Mouse (Mus musculus): ENCODE results near the gene Ttll12.

The Ttll12 gene

DNA sequence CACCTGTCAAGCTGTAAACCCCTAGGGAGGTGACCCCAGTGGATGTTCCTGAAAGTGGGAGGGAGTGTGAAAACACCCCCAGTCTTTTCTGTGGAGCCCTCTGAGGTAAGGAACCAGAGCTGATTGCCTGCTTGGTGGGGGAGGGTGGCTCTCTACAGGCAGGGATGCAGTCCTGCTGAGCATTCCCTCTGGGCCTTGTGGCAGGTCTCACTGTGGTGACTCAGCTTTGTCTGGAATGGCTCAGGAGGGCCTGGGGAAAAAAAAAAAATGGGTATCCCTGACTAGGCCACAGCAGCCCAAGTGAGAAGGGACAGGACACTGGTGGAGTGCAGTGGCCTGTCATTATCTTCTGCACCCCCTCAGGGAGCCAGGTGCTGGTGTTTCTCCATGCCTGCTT lies 1.8 kb downstream of the Ttll12 start:
- no peak for DNase-seq (ENCODE audit: low spot score)

DNA sequence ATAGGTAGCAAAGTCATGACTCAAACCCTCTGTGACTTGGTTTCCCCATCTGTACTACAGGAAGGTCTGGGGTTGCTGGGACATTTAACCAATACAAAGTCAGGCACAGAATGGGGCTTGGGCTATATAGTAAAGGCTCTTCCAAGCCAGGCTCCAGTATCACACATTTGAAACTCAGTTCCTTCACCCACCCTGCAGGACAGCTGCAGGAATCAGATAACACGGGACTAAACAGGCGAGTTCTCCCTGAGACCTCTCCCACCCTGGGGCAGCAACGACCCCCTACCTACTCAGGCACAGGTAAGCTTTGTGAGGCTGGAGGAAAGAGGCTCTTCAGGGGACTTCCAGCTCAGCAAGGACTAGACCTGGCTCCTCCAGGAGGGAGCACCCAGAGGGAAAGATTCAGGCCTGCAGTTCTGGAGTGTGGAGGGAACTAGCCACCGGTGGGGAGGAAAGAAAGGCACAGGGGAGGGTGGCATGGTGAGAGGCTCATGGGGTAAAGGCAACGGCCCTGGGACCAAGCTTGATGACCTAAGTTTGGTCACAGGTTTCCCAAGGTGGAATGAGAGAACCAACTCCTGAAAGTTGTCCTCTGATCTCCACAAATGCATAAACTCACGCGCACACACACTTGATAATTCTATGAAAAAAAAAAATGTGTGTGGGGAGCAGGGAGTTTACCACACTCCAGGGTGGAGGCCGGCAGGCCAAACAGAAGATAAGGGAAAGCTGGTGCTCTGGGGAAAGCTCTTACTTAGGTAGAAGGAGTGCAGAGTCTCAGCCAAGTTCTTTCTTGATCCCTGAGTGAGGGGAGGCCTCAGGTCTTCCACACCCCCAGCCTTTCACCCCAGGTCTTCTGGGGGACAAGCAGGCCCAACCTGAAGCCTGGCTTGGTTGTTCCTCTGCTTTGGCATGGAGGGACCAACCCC lies 2.4 kb downstream of the Ttll12 start:
- DNase-seq (ENCODE audit: low spot score) = no peak

DNA sequence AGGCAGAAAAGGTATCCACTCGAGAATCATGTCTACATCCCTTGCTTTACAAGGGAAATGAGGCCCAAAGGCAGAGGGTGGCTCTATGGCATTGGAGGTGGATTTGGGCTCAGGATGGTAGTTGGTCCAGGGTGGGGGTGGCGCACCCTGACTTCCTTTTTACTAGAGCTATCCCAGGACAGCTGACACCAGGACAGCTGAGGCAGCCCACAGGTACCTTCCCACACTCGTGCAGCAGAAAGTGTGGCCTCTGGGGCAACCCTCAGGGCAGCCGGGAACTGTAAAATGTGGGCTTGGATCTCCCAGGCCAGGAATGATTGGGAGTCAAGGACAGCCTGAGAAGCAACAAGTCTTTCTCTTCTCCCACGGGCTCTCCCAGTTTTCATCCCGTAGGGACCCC lies 3.2 kb downstream of the Ttll12 start:
- no peak for DNase-seq (ENCODE audit: low spot score)

DNA sequence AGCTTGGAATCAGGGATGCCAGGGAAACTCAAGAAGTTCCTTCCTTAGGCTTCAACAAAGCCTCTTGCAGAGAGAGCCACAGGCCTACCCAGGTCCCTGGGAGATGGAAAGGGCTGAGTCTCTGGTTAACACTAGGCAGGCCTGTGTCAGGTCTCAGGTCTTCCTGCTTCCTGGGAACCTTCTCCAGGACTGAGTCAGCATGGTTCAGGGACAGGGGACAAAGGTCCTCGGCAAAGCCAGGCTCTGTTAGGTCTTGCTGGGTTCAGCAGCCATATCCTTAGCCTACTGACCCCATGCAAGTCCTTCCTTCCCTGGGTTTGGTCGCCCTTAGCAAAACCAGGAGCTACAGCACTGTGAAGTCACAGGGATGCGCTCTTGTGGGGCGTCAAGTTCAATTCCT lies 4.1 kb downstream of the Ttll12 start:
- DNase-seq (ENCODE audit: low spot score) = no peak

DNA sequence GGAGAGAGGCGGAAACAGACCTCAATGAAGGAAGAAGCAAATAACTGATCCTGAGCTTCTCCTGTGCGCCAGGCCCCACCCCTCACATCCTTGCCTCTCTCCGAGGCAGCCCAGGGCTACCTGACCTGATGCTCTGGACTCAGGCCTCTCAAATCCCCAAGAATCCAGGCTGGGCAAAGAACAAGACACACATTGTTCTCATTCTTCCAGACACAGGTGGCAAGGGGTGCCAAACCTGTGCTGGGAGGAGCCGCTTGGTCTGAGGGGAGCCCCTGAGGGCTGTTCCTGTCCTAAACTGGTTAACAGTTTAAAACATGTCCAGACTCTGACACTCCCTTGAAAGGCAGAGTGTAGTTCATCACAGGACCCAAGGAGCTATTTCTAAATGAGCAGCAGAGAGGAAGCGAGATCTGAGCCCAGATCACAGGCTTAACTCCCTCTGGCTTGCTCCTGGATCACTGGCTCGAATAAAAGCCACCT lies 10.2 kb downstream of the Ttll12 start:
- DNase-seq (ENCODE audit: low spot score) = no peak

DNA sequence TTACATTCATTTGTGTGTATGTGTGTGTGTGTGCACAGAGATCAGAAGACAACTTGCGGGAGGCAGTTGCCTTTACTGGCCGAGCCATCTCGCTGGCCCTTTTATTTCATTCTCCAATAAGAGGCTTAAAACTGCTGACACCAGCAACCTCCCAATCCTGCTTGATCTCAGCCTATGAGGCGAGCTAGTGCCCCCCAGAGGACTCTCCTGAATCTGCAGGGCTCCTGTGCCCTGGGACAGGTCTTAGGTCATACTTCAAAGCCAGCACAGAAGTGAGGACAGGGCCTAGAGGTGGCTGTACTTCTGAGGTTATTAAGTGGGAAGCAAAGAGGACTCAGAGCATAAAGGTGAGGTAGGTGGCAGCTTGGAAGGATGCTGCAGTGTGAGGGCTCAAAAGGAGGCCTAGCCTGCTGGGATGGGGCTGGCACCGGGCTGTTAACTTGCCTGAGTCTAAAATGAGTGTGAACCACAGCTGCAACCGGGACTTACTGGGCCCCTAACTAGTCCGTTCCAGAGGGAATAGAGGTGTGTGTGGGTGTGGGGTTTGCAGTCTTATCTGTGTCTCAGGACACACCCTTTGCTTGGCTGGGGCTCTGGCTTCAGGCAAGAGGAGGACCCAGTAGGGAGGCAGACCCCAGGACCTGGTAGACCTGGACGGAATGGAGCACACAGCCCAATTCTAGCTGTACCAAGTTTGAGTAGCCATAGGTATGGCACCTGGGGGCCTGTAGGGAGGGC lies 11.4 kb downstream of the Ttll12 start:
- peak; percentile 55 for DNase-seq (ENCODE audit: low spot score)

DNA sequence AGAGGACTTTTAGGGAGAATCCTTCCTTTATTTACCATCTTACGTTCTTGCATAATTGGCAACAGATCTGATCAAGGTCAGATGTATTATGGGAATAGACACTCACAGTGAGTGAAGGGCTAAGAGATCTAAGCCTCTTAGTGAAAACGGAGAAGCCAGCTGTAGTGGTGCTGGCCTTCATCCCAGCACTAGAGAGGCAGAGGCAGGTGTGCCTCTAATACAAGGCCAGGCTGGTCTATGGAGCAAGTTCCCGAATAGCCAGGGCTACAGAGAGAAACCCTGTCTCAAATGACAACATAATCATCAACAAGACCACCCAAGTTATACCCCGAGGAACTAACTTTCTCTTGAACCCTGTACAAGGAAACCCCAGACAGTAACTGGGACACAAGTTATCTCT lies 12.0 kb downstream of the Ttll12 start:
- no peak for DNase-seq (ENCODE audit: low spot score)

DNA sequence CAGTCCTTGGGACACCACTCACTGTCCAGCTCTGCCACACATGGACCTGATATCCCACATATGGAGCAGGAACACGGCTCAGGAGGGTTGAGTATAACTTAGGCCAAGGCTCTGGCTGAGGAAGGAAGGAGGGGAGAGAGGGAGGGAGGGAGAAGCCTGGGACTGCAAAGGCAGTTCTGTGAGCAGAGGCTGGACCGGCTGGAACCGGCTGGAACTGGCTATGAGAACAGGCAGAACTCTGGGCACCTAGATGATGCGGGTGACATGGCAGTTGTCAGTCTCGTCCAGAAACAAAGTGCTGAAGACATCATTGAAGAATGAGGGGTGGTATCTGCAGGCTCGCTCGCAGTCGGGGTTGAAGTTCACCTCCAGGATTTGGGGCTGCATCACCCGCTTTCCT lies 18.3 kb downstream of the Ttll12 start:
- DNase-seq (ENCODE audit: low spot score) = no peak

DNA sequence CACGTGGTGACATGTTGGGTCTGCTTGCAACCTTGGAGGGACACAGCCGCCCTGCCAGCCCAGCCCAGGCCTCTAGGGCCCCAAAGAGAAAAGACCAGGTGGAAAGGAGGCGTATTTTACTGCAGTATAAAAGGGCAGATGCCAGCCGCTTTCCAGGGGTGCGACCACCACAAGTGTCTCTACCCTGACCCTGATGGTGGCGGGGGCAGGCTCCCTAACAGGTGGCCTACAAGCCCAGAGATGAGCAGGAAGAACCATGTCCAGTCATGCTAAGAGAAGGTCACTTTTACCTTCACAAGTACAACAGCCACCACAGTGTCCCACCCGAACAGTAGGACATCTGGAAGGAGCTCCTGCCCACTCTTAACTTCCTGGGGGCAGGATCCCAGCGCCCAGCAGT lies 19.4 kb downstream of the Ttll12 start:
- DNase-seq (ENCODE audit: low spot score) = no peak

DNA sequence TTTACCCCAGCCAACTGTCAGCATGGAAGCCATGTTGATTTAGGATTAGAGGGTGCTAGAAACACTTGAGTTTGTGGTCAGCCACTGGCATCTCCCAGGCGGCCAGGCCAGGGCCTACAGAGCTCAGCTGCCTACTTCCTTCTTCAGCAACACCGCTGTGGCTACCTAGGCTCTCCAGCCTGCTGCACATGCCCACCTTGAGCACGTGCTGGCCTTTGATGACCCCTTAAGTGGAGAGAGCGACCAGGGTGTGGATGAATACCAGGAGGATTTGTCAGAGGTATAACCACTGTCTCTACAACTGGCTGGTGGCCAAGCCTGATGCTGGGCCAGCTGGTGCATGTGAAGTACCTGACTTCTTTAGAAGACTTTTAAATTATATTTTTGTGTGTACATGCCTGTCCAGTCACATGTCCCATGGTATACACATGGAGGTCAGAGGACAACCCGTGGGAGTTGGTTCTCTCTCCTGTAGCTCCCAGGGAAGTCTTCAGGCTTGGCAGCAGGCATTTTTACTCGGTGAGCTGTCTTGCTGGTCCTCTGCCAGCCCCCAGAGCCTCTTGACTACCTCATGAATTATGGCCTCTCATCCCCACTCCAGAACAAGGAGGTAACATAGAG lies 20.1 kb downstream of the Ttll12 start:
- DNase-seq (ENCODE audit: low spot score) = no peak

DNA sequence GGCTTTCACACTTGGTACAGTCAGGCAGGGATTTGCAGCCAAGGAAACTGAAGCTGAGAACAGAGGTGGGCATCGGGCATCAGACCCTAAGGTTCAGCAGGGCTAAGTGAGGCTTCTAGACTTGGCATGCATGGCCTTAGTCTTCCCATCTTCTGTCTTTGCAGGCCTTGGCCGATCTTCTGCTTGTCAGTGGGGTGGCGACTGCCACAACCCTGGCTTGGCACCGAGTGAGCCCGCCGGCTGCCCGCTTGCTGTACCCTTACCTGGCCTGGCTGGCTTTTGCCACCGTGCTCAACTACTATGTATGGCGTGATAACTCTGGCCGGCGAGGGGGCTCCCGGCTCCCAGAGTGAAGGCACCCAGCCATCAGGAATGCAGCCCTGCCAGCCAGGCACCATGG lies 21.4 kb downstream of the Ttll12 start:
- DNase-seq (ENCODE audit: low spot score) = no peak

DNA sequence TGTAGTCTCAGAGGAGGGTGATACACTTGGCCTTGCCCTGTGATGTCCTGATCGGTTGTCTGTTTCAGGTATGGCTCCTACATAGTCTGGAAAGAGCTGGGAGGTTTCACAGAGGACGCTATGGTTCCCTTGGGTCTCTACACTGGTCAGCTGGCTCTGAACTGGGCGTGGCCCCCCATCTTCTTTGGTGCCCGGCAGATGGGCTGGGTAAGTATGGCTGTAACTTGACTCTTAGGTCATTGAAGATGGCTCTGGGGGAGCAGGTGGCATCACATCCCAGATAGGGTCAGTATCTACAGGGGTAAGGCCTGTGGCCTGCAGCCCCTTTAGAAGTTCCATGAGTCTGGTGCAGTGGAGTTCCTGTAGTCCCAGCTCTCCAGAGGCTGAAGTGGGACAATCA lies 22.8 kb downstream of the Ttll12 start:
- no peak for DNase-seq (ENCODE audit: low spot score)

DNA sequence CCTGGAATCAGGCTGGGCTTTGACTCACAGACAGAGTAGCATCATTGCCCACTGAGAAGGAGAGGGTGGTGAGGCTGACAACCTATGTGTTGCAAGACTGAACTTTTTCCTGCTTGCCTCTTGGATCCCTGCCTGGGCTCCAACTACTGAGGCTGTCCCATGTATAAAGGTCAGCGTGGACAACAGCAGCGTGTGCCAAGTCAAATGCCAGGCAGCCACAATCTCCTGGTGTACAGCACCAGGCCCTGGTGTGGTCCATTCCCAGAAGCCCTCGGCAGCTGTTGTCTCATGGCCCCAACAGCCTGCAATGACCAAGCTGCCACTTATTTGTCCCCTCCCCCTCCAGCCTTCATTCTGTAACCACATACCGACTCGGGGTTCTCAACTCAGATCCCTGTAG lies 23.3 kb downstream of the Ttll12 start:
- no peak for DNase-seq (ENCODE audit: low spot score)

DNA sequence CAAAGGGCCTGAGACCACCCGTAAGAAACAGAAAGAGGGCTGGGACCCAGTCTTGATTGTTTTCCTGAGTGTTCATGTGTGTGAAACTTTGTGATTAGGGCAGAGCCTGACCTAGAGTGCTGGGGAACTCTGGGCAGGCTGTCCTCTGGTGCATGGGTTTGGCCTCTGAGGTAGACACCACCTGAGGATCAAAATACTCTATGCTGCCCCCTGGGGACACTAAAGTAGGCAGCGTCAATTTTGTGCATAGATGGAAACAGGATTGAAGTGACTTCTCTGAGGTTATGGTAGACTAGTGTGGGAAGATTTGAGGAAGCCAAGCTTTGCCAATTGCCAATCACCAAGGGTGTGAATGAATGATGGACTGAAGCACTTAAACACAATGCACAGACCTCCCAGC lies 24.3 kb downstream of the Ttll12 start:
- DNase-seq (ENCODE audit: low spot score) = no peak

DNA sequence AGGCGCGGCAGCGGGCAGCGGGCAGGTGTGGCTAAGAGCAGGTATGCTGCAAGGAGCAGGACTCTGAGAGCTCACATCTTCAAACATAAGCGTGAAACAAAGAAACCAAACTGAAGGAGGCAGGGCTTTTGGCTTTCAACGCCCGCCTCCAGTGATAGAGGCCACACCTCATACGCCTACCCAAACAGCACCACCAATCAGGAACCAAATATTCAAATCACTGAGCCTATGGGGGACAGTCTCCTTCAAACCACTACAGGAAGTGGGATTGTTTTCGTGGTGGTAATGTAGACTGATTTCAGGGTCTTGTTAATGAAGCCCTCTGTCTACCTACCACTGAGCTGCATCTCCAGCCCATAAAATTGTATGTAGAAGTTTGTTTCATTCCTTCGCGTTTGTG lies 25.3 kb downstream of the Ttll12 start:
- no peak for DNase-seq (ENCODE audit: low spot score)

DNA sequence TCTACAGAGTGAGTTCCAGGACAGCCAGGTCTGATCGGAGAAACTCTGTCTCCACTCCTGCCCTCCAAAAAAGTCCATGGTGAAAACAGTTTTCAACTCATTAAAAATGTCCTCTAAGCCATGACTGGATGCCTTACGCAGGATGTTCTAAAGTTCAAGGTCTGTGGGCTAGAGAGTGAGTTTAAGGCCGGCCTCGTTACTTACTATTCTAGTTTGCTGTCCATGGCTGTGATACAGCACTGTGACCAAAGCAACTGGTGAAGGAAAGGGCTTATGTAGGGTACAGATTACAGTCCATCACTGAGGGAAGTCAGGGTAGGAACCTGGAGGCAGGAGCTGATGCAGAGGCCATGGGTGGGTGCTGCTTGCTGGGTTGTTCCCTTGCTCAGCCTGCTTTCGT lies 26.4 kb downstream of the Ttll12 start:
- no peak for DNase-seq (ENCODE audit: low spot score)

DNA sequence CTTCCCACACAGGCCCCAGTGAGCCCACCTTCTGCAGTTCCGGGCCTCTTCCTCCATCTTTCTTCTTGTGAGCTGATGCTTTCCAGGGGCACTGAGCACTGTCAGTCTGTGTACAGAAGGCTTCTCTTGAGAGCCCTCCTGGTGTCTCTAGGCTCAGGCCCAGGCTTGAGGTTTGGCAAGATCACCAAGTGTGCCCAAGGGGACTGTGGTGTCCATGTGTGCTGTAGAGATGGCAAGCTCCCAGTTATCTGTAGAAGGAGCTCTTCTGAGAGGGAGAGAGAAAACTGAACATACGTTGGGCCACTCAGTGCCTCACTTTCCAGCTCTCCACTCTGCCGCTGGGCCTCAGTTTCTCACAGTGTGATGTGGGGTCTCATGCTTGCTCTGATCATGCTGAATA lies 27.2 kb downstream of the Ttll12 start:
- no peak for DNase-seq (ENCODE audit: low spot score)

DNA sequence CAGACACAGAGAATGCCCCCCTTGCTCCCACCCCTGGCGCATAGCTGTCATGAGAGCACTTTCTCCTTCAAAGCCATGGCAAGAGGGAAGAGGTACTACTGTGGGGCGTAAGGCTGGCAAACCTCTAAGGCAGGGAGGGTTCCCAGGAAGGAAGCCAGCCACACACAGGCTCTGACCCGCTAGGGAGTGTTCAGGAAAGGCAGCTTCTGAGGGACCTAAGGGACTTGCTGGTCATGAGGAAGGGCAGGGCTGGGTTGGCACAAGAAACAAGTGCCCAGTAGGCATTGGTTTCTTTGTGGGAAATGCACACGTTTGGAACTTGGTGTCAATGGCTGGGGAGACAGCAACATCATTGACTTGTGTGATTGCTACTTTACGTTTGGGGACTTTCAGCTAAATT lies 29.0 kb downstream of the Ttll12 start:
- no peak for DNase-seq (ENCODE audit: low spot score)

DNA sequence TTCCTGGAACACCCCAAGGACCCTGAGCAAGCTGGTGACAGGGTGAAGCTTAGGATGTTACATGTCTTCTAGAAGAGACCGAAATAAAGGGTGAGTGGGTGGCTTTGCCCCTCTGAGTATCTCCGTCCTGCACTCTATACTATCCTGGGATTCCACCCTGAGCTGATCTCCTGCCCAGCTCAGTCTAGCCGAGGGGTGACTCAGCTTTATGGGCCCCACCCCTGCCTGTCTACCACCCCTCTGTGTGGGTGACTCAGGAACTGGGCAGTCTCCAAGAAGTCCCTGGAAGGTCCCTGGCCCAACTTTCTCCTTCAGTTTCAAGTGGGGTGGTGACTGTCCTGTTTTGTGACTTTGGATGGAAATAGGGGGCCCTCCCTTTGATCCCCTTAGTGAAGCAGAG lies 29.5 kb downstream of the Ttll12 start:
- DNase-seq (ENCODE audit: low spot score) = no peak

DNA sequence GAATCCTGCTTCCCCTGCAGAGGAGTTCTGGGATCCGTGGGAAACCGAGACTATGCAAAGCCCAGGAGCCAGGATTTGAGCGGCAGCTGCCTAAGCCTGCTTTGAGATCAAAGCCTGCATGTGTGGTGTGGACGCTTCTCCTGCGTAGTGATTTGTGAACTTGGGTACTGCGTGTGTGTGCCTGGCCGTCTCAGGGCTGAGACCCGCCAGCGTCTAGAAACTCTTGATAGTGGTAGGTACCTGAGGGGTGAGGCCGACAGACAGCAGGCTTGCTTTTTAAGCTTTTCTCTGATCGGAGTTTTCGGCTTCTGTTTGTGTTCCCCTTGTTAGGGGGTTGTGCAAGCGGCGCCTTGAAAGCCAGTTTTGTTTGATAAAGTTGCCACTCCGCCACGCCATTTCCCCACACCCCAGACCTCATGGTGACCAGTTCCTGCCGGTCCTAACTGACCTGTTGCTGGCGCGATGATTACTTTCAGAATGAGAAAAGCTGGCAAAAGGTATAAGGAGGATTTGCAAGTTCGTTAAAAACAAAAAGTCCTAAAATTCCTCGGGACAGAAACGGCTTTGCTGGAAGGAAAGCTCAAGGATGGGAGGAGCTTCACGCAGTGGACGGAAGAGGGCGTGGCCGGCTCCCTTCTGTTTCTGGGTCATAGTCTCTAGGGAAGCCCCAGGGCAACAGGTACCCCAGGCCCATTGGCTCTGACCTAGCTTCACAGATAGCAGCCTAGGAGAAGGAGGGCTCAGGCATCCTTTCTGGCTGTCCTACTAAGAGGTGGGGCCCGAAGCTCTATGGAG lies 30.9 kb downstream of the Ttll12 start:
- DNase-seq (ENCODE audit: low spot score) = peak; percentile 65

DNA sequence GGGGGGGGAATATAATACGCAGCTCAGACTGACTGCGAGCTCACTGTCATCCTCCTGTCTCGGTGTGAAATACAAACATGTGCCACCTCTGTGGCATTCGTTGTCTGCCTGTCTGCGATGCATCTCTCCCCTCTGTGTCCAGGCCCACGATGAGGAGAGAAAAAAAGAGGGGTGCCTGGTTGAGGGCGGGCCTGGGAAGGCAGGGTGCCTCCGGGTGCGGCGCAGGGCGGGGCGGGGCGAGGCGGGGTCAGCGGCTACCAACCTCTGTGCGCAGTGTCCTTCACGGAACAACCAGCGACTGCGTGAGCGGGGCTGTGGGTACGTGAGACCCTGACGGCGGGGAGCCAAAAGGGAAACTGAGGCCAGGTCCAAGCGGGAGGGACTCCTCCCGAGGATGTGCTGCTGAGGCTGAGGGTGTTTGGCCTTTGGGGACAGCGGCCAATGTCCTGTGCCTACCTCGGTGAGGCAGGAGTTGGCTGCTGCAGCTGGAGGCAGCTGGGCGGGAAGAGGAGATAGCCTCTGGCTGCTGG lies 31.6 kb downstream of the Ttll12 start, which contains the start of the genes Tspo and Mcat:
TSS of gene Tspo (plus strand) at position 266 of the 530 bp plus-strand sequence.
TSS of gene Mcat (minus strand) at position 461 of the 530 bp plus-strand sequence.
- DNase-seq (ENCODE audit: low spot score) = no peak

All from embryo, embryonic 10 days (tissue).